Mouse (Mus musculus): ENCODE data around the gene Dnm3. TPM values are rescaled to one million over a fixed set of nuclear protein-coding genes. Genes with fewer than 3 reads are reported as not detected.
"Not testable (repeated sequence)": the region's sequence is repeated elsewhere in the genome, so short reads cannot be mapped to it uniquely, and the experiment has no call there.

The Dnm3 gene
- total RNA-seq, 4 experiments from 2014 or later = 80.3 to 99.6 (median 83.3) TPM

DNA sequence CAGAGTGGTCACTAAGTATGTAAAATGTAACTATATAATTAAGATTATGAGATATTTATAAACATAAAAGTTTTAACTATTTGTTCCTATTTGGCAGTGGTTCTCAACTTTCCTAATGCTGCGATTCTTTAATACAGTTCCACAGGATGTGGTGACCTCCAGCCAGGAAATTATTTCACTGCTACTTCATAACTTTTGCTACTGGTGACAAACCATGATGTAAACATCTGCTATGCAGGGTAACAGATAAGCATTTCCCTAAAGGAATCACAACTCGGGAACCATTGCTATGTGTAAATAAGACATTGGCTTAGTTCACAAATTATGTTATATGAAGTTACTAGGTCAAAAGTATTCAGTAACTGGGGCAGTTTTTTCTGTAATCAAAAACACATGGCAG is 48.9 kb downstream of the Dnm3 start:
- no peak for DNase-seq (ENCODE audit: low spot score in 2 of 2)

DNA sequence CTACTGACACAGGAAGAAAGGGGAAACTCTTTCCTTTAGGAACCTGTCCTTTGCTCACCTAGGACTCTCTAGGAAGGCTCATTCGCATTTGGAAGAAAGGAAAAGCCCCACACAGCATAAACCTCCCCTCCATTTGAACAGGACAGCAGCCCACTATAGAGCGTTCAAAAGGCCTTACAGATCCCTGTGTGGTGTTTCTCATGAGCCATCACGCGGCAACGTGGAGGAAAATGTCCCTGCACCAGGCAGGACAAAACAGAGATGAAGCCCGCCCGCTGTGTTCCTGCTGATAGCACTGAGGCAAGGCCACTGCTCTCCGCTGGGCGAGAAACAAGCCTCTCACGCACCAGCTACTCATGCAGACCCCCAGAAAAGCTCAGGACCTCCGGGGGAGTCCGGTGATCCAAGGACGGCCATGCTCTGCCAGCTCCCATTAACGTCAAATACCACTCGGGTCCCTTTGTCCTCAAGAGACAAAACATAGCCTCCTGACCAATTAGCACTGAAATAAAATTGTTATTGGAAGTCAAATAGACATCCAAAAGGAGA is 51.8 kb downstream of the Dnm3 start:
- DNase-seq (ENCODE audit: low spot score in 2 of 2) = no peak

DNA sequence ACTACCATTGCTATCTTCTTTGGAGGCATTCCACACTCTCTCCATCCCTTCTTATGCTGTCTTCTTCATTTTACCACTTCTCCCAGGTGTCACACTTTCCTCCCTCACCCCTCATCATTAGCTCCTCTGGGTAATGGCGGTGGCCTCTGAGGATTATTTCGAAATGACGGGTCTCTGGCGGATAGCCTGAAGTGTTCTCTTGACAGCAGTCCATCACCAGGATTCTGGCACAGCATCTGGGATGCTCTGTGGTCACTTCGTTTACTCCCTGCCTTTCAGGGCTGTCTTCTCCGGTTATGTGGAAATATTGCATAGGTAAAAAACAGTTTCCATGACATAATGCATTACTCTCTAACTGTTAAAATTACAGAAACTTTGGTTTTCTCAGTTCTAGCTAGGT is 55.0 kb downstream of the Dnm3 start:
- DNase-seq (ENCODE audit: low spot score in 2 of 2) = no peak

DNA sequence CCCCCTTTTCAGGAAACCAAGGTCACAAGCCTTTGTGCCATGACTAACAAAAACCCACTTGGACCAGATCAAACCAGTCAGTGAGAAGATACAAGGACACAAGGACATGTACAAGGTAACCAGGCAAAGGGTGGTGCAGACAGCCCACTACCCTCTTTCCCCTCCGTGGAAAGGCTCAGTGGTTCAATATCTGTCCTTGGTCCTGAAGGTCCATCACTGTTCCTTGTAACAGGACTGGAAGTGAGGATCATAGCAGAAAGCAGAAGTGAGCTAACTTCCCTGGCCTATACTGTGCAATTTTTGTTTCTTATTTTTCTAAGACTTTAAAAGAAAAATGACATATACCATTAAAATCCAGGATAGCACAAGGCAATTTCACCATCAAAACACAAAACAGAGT is 64.0 kb downstream of the Dnm3 start:
- no peak for DNase-seq (ENCODE audit: low spot score in 2 of 2)

DNA sequence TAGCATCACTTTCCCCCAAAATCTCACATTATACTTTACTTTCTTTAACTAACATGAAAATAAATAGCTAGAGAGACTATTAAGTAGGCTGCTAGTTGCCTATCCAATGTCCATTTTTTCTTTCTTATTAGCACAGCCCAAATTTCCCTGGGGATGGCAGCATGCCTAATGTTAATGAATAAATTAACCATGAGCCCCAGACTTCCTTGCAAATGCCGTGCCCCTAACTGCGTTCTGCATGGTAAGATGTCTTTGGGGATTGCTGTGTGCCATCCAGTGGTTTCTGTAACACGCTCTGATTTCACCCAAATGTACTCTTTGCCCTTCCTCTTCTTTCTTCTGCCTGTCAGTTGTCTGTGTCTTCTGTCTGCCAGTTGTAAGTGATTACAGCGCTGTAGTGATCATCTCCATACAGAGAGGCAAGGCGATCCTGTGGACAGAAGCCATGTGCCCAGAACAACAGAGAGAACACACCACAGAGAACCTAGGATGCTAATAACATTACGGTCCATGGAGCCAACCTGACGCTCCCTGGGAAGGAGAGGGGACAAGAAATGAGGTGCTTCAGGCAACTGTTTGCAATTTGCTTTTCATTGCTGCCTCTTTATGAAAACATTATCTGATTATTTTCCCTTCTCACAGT is 64.9 kb downstream of the Dnm3 start:
- DNase-seq (ENCODE audit: low spot score in 2 of 2) = no peak

DNA sequence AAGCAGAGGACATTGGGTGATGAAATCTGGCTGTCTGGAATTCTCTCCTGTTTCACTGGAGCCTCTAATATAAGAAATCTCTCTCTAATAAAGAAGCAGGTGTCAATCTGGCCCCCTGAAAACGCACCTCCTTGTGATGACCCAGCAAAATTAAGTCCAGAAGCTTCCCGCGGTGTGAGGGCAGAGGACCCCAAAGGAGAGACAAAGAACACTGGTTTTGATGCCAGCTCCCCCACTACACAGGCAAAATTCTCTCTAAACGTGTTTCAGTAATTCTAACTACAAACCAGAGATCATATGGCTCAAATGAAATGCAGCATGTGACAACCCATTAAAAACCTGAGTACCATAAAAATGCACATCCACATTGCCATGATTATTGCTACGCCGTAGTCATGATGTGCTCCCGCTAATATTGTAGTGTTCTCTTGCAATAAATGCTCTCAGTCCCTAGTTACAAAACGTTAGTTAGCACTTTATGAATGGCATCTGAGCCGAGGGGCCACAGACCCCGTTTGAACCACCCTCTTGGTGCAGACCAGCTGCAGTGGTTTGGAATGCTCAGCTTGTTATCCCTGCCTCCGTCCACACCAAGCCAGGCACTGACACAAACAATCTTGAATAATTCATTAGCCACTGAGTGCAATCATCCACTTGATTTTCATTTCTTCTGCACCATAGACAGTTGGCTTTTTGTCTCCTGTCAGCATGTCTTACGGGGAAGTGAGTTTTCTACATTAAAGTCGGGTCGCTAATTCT is 67.4 kb downstream of the Dnm3 start:
- DNase-seq (ENCODE audit: low spot score in 2 of 2) = peak in 1 of 2 experiments; percentile 15

DNA sequence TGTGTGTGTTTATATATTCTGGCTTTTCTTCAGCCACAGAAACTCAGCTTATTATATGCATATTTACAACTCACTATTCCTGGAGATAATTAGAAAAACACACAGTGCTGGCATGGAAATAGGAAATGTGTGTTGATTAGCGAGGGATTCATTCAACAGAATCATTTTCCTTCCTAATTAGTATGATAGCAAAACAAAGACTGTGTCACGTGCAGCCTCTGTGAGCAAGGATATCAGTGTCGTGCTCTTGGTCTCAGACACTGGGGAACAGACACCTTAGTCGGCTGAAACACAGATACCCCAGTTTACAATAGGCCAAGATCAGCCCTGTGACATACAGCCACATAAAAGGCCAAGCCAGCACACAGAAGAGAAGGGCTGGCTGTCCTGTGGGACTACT is 83.3 kb downstream of the Dnm3 start:
- no peak for DNase-seq (ENCODE audit: low spot score in 2 of 2)

DNA sequence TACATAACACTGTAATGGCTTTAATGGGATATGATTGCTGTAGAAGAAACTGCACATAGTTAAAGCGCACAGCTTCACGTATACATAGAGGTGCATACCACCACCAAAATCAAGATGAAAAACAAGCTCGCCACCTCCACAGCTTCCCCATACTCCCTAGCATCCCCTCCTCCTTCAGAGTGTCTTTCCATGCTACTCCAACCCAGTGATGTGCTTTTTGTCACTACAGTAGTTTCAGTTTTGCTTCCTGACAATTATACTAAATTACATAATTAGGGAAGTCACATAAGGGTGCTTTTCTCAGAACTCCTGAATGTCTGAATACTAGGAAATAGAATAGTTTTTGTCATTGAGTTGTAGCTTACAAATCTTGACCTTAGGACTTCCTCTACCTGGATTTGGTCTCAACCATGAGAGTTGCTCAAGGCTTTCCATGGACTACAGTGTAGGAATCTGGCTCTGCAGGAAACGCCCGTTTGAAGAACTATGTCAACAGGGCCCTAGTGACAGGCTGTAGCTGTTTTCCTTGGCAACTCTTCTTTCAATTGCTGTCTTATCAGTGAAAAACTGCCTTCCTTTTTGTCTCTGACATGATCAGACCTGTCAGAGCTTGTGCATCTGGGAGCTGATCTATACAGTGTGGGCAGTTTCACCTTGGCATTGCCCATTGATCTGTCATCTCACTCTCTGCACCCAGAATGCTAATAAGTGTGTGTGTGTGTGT is 89.2 kb downstream of the Dnm3 start:
- no peak for DNase-seq (ENCODE audit: low spot score in 2 of 2)

DNA sequence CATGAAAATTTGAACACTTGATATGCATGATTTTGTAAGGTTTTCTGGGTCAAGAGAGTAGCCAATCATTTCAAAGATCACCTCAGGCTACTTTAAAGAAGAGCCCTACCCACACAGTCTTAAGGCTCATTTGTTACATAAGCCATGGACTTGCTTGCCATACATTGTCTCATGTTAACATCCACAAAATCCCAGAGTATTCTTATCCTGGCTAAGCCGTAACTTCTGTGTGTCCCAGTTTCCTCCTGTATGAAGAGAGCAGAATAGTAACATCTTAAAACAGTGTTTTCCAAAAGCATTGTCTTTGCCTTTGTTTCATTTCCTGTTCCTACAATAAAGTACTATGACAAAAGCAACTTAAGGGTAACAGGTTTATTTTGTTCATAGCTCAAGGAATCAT is 104.8 kb downstream of the Dnm3 start:
- DNase-seq (ENCODE audit: low spot score in 2 of 2) = not testable (repeated sequence)

DNA sequence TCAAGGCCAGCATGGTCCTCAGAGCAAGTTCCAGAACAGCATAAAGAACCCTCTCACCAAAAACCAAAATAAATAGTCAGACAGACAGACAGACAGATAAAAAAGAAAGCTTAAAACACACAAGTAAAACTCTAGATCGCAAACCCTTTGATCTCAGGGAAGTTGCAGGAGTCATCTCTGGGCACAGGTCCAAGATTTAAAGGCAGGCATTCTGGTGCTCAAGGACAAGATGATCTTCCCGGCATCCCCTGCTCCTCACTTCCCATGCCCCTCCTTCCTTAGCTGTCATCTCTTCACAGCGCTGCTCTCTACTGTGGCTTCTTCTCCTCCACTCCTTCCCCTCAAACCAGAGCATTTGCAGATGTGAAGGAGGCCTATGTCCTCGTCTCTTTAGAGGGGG is 108.1 kb downstream of the Dnm3 start:
- DNase-seq (ENCODE audit: low spot score in 2 of 2) = no peak

DNA sequence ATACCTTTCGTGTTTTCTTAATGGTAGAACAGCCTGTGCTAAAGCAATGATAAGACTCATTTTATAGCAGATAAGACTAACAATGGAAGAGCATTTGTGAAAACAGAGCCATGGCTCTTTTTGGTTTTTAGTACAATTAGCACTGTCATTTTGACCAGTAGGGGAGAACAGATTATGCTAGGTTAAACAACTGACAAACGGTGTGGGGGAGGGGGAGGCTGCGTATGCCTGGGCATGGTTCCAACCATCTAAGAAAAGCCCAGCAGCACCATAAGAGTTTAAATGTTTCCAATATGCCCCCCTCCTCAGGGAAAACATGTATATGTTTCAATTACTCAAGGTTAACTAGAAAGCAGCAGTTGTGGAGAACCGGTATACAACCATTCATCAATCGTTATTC is 115.9 kb downstream of the Dnm3 start:
- peak in 1 of 2 experiments; percentile 40 for DNase-seq (ENCODE audit: low spot score in 2 of 2)

DNA sequence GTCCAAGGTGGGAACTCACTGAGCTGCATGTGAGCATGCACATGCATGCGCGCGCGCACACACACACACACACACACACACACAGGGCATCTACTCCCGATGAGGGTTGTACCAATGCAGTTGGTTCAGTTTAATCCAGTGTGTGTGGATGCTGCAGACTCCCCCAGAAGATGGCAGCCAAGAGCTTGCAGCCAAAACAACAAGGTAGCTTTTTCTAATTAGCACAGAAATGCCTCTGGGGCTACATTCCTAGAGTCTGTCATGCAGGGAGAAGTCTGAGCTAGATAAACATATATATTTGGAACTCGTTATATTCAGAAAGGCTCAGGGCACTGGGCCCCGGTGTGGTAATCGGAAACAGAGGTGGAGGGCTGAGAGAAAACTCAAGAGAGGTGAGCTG is 118.6 kb downstream of the Dnm3 start:
- peak; percentile 47 to 68 for DNase-seq (ENCODE audit: low spot score in 2 of 2)

DNA sequence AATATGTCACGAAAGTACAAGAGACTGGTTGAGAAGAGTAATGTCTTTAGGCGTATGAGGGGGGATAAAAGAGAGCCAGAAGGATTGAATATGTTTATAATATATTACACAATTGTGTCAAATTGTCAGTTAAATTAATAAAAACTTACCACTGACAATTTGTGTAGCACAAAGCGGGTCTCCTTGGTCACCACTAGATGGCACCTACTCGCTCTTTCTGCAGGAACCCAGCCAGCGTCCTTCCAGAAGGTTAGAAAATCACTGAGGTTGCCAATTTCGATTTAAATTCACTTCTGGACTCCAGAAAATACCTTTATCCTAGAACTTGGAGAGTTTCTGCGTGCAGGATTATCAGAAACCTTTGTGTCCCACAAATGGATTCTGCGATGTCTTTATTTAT is 119.8 kb downstream of the Dnm3 start:
- no peak for DNase-seq (ENCODE audit: low spot score in 2 of 2)

DNA sequence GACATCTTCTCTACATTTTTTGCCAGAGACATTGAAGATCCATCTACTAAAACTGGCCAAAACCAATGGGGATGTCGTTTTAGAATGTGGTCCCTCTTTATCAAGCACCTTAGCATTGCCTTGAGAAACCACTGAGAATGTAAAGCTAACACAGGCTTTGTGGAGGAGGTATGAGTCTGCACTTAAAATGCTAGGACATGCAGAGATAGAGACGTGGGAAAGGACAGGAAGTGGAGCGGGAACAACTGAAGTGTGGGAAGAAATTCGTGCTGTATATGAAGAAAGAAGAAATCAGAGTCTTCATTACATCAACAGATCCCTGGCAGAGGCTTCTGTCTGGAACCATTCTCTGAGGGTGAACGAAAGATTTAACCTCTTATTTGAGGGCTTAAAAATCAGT is 121.4 kb downstream of the Dnm3 start:
- no peak for DNase-seq (ENCODE audit: low spot score in 2 of 2)

DNA sequence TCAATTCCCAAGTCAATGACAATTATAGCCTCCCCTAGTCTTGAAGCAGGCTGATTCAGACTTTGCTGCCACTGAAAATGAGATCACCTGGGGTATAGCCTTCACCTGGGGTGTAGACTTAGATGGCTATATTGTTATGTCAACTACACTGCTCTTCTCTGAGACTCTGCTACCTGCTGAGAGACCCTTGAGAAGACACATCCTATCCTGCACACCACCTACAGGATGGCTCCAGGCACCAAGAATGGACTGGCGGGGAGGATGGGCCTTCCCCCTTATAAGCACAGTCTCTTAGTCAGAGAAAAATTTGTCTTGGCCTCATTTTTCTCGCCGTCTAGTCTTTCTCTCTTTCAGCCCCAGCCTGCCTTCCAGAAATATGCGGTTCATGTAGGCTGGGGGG is 123.1 kb downstream of the Dnm3 start:
- no peak for DNase-seq (ENCODE audit: low spot score in 2 of 2)

DNA sequence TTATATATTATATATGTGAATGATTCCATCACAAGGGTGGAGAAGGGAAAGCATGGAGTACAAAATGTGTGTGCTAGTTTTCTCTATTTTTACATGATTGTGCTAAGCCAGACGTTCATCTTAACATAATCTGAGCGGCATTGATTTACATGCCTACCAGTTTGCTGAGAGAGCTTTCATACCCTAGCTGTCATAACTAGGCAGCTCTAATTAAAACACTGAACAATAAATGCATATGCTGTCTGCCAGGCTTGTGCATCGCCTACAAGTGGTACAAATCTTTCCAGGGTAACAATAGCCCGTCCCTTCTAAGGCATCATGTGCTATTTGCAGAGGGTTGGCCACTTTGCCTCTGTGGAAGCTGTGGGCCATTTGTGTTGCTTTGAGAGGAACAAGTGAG is 124.0 kb downstream of the Dnm3 start:
- DNase-seq (ENCODE audit: low spot score in 2 of 2) = no peak

DNA sequence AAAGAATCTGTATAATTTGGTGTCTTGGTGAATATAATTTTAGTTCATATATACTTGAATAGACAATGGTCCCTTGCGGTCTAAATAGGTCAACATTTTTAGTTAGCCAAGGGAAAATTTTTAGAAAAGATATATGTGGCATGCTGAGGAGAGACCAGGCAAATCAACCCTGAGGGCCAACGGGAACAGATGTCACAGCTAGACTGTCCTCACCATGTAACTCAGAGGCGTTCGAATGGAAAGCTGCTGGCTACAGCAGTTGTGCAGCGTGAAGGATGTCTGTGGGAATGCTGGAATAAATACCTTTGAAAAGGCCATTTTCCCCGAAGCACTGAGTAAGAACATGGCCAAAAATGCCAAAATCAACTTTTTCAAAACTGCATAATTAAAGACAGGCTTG is 128.5 kb downstream of the Dnm3 start:
- DNase-seq (ENCODE audit: low spot score in 2 of 2) = no peak

DNA sequence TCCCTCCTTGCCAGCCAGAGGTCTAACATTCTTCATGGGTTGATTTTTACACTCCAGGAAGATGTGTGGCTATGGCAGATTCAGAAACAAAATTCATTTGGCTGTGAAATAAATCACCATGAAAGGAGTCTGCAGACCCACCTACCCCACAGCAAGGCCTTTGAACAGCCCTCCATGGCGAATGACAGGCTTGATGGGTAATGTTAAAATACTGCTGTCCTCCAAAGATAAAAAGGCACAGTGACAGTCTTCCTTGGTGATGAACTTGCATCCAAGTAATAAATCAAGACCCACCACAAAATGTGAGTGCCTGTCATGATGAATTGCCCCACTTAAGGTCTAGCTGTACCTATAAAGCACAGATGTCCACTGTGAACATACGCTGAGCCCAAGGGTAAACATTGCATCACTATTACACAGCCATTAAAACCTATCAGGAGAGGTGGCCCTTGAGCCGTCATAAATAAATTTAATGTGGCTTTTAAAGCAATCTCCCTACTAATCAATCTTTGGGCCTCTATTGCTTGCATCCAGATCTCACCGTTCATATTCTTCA is 131.3 kb downstream of the Dnm3 start:
- DNase-seq (ENCODE audit: low spot score in 2 of 2) = no peak

DNA sequence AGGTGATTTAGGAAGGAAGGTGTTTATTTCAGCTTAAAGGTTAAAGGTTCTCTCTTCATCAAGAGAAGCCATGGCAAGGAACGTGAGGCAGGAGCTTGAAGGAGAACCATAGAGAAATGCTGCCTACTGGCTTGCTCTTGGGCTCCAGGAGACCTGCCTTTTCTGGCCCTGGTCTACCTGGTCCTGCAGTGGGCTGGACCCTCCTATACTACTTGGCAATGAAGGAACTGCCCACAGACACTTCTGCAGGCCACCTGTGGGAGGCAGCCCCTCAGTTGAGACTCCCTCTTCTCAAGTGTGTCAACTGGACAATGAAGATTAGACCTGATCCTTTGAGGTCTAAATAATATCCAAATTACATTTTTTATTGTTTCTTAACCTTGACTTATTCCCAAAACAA is 140.7 kb downstream of the Dnm3 start:
- DNase-seq (ENCODE audit: low spot score in 2 of 2) = no peak

DNA sequence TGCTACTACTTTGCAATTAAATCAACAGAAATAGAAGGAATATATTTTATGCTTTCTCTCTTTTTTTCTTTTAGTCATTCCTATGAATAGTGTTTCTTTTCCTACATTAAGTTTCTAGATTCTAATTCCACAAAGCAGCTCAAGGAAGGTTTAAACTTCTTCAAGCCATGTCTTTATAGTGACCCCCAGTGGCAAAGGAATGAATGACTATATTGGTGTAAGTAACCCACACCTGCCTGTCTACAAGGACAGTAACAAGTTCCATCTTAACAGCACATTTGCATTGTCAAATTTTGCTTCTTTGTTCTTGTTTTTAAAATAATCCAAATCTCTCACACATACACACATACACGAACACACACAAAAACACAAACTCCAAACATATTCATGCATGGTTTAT is 141.2 kb downstream of the Dnm3 start:
- no peak for DNase-seq (ENCODE audit: low spot score in 2 of 2)

DNA sequence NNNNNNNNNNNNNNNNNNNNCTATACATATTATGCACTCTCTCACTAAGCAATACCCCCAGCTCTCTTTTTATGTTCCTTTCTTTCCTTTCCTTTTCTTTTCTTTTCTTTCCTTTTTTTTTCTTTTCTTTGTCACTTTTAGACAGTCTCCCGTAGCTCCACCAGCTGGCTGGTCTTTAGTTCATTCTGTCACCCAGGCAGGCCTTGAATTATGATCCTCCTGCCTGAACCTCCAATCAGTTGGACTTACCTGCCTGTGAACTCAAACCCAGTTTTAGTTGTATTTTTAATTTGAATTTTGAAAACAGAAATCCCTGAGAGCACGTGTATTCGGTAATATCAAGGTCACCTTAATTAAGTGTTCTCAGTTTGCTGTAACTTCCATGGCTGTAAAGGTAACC is 141.6 kb downstream of the Dnm3 start:
- no peak for DNase-seq (ENCODE audit: low spot score in 2 of 2)

DNA sequence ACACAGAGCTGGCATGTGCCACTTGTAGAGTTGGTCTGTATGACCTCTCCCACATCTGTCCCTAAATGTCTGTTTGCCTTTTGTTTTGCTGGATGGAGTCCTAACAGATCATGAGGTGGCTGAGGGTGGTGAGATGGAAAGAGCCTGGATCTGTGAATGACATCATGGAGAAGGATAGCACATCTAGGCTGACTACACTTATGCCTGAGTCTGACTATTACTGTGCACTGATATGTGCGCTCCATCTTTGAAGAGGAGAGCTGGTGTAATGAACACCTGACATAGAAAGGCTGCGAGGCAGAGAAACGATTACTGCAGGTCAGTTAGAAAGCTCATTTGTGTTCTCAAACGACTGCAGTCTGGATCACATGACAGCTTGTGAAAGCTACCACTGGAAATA is 149.2 kb downstream of the Dnm3 start:
- DNase-seq (ENCODE audit: low spot score in 2 of 2) = no peak
